Mouse (Mus musculus): ENCODE data around the gene Cpeb3. TPM values are rescaled to one million over a fixed set of nuclear protein-coding genes. Genes with fewer than 3 reads are reported as not detected.
A peak's percentile ranks its signal among the peaks of the same experiment; 100 is the strongest.

The Cpeb3 gene
- 13.3 and 14.7 TPM in 2 replicates for polyA plus RNA-seq (2014; fragmentation: Nextera tagmentation; extraction: Ambion mirVana)

GRCm38 (mm10) chr19:37208176-37208755 lies at the start of gene Cpeb3:
Gene Cpeb3, minus strand, starts transcription at chr19:37208601.
- Histone ChIP-seq H3K27ac (ENCODE audit: low read depth, low read length) (peak within 1 kb of the TSS; percentile 80), H3K4me1 (ENCODE audit: control insufficient read depth, insufficient read depth, low read length) (peaks cover 15% of the 10 kb centered on the region), H3K4me2 (ENCODE audit: low read depth, low read length) (peak within 1 kb of the TSS; percentile 91), H3K36me3 (ENCODE audit: control insufficient read depth, insufficient read depth, low read length) (peaks cover 5% of the 10 kb centered on the region), H3K9ac (replicated peaks; ENCODE audit: low read depth, low read length) (peak within 1 kb of the TSS; percentile 96), H3K9me3 (ENCODE audit: control insufficient read depth, low read length) (no peaks in the 10 kb centered on the region), H3K27me3 (ENCODE audit: control insufficient read depth, insufficient read depth, low read length) (no peaks in the 10 kb centered on the region), H3K4me3 (ENCODE audit: low read depth, low read length) (peak within 1 kb of the TSS; percentile 99)
- under 1% methylated on average over 15 of the region's 15 CpGs for WGBS
- ATAC-seq (ENCODE audit: low read depth): no peak

GRCm38 (mm10) chr19:37255321-37255720 lies 46.9 kb upstream of the Cpeb3 start:
- Histone ChIP-seq H3K9ac (replicated peaks; ENCODE audit: low read depth, low read length) (no peak overlapping the region), H3K27me3 (ENCODE audit: control insufficient read depth, insufficient read depth, low read length) (no peaks in the 10 kb centered on the region), H3K4me2 (ENCODE audit: low read depth, low read length) (no peak overlapping the region), H3K4me1 (ENCODE audit: control insufficient read depth, insufficient read depth, low read length) (no peaks in the 10 kb centered on the region), H3K36me3 (ENCODE audit: control insufficient read depth, insufficient read depth, low read length) (no peaks in the 10 kb centered on the region), H3K27ac (ENCODE audit: low read depth, low read length) (no peak overlapping the region), H3K4me3 (ENCODE audit: low read depth, low read length) (no peak overlapping the region), H3K9me3 (ENCODE audit: control insufficient read depth, low read length) (no peaks in the 10 kb centered on the region)
- WGBS: 93% methylated on average over 9 of the region's 9 CpGs
- ATAC-seq (ENCODE audit: low read depth): no peak

GRCm38 (mm10) chr19:37252104-37252503 lies 43.7 kb upstream of the Cpeb3 start:
- ATAC-seq (ENCODE audit: low read depth): no peak
- 68% methylated on average over 6 of the region's 6 CpGs for WGBS

GRCm38 (mm10) chr19:37248199-37248598 lies 39.8 kb upstream of the Cpeb3 start:
- no peak overlapping the region for H3K4me3 ChIP-seq (ENCODE audit: low read depth, low read length)
- no peaks in the 10 kb centered on the region for H3K4me1 ChIP-seq (ENCODE audit: control insufficient read depth, insufficient read depth, low read length)
- ATAC-seq (ENCODE audit: low read depth): no peak
- no peak overlapping the region for H3K4me2 ChIP-seq (ENCODE audit: low read depth, low read length)
- no peak overlapping the region for H3K9ac ChIP-seq (replicated peaks; ENCODE audit: low read depth, low read length)
- H3K27ac ChIP-seq (ENCODE audit: low read depth, low read length): no peak overlapping the region
- no peaks in the 10 kb centered on the region for H3K36me3 ChIP-seq (ENCODE audit: control insufficient read depth, insufficient read depth, low read length)
- no peaks in the 10 kb centered on the region for H3K27me3 ChIP-seq (ENCODE audit: control insufficient read depth, insufficient read depth, low read length)
- 89% methylated on average over 3 of the region's 3 CpGs for WGBS
- no peaks in the 10 kb centered on the region for H3K9me3 ChIP-seq (ENCODE audit: control insufficient read depth, low read length)

More at GRCm38 (mm10) chr19:37252104-37252503, 43.7 kb upstream of the Cpeb3 start:
- Histone ChIP-seq H3K4me3 (ENCODE audit: low read depth, low read length) (no peak overlapping the region), H3K27ac (ENCODE audit: low read depth, low read length) (no peak overlapping the region), H3K4me2 (ENCODE audit: low read depth, low read length) (no peak overlapping the region), H3K9me3 (ENCODE audit: control insufficient read depth, low read length) (no peaks in the 10 kb centered on the region), H3K4me1 (ENCODE audit: control insufficient read depth, insufficient read depth, low read length) (no peaks in the 10 kb centered on the region), H3K36me3 (ENCODE audit: control insufficient read depth, insufficient read depth, low read length) (no peaks in the 10 kb centered on the region), H3K9ac (replicated peaks; ENCODE audit: low read depth, low read length) (no peak overlapping the region), H3K27me3 (ENCODE audit: control insufficient read depth, insufficient read depth, low read length) (no peaks in the 10 kb centered on the region)

GRCm38 (mm10) chr19:37246859-37247258 lies 38.5 kb upstream of the Cpeb3 start:
- no peak overlapping the region for H3K27ac ChIP-seq (ENCODE audit: low read depth, low read length)
- H3K4me1 ChIP-seq (ENCODE audit: control insufficient read depth, insufficient read depth, low read length): no peaks in the 10 kb centered on the region
- ATAC-seq (ENCODE audit: low read depth): no peak
- 51% methylated on average over 3 of the region's 3 CpGs for WGBS
- no peak overlapping the region for H3K4me3 ChIP-seq (ENCODE audit: low read depth, low read length)
- no peaks in the 10 kb centered on the region for H3K27me3 ChIP-seq (ENCODE audit: control insufficient read depth, insufficient read depth, low read length)
- H3K9ac ChIP-seq (replicated peaks; ENCODE audit: low read depth, low read length): no peak overlapping the region
- no peaks in the 10 kb centered on the region for H3K9me3 ChIP-seq (ENCODE audit: control insufficient read depth, low read length)
- no peak overlapping the region for H3K4me2 ChIP-seq (ENCODE audit: low read depth, low read length)
- H3K36me3 ChIP-seq (ENCODE audit: control insufficient read depth, insufficient read depth, low read length): no peaks in the 10 kb centered on the region

GRCm38 (mm10) chr19:37242707-37243106 lies 34.3 kb upstream of the Cpeb3 start:
- no peaks in the 10 kb centered on the region for H3K9me3 ChIP-seq (ENCODE audit: control insufficient read depth, low read length)
- H3K27me3 ChIP-seq (ENCODE audit: control insufficient read depth, insufficient read depth, low read length): no peaks in the 10 kb centered on the region
- H3K36me3 ChIP-seq (ENCODE audit: control insufficient read depth, insufficient read depth, low read length): no peaks in the 10 kb centered on the region
- H3K4me2 ChIP-seq (ENCODE audit: low read depth, low read length): no peak overlapping the region
- 44% methylated on average over 2 of the region's 2 CpGs for WGBS
- no peak overlapping the region for H3K27ac ChIP-seq (ENCODE audit: low read depth, low read length)
- H3K4me3 ChIP-seq (ENCODE audit: low read depth, low read length): no peak overlapping the region
- H3K9ac ChIP-seq (replicated peaks; ENCODE audit: low read depth, low read length): no peak overlapping the region
- ATAC-seq (ENCODE audit: low read depth): no peak
- no peaks in the 10 kb centered on the region for H3K4me1 ChIP-seq (ENCODE audit: control insufficient read depth, insufficient read depth, low read length)

- H3K4me1 ChIP-seq (ENCODE audit: control insufficient read depth, insufficient read depth, low read length): no peaks in the 10 kb centered on the region
- H3K36me3 ChIP-seq (ENCODE audit: control insufficient read depth, insufficient read depth, low read length): no peaks in the 10 kb centered on the region
- no peak overlapping the region for H3K27ac ChIP-seq (ENCODE audit: low read depth, low read length)
- no peak overlapping the region for H3K4me3 ChIP-seq (ENCODE audit: low read depth, low read length)
- 76% methylated on average over 5 of the region's 5 CpGs for WGBS
- no peak overlapping the region for H3K4me2 ChIP-seq (ENCODE audit: low read depth, low read length)
- no peak overlapping the region for H3K9ac ChIP-seq (replicated peaks; ENCODE audit: low read depth, low read length)
- no peaks in the 10 kb centered on the region for H3K9me3 ChIP-seq (ENCODE audit: control insufficient read depth, low read length)
- ATAC-seq (ENCODE audit: low read depth): no peak
- no peaks in the 10 kb centered on the region for H3K27me3 ChIP-seq (ENCODE audit: control insufficient read depth, insufficient read depth, low read length)
These were observed 32.8 kb upstream of the Cpeb3 start for GRCm38 (mm10) chr19:37241201-37241600.

- H3K27me3 ChIP-seq (ENCODE audit: control insufficient read depth, insufficient read depth, low read length): peaks cover 4% of the 10 kb centered on the region; the same call in 1 of the 2 replicates
- no peaks in the 10 kb centered on the region for H3K36me3 ChIP-seq (ENCODE audit: control insufficient read depth, insufficient read depth, low read length)
- ATAC-seq (ENCODE audit: low read depth): no peak
- no peak overlapping the region for H3K27ac ChIP-seq (ENCODE audit: low read depth, low read length)
- H3K4me3 ChIP-seq (ENCODE audit: low read depth, low read length): no peak overlapping the region
- H3K4me1 ChIP-seq (ENCODE audit: control insufficient read depth, insufficient read depth, low read length): no peaks in the 10 kb centered on the region
- WGBS: 33% methylated on average over 4 of the region's 4 CpGs
- H3K4me2 ChIP-seq (ENCODE audit: low read depth, low read length): no peak overlapping the region
- no peaks in the 10 kb centered on the region for H3K9me3 ChIP-seq (ENCODE audit: control insufficient read depth, low read length)
- H3K9ac ChIP-seq (replicated peaks; ENCODE audit: low read depth, low read length): no peak overlapping the region
These were observed 30.7 kb upstream of the Cpeb3 start for GRCm38 (mm10) chr19:37239096-37239495.

GRCm38 (mm10) chr19:37238651-37239050 lies 30.2 kb upstream of the Cpeb3 start:
- Histone ChIP-seq H3K9ac (replicated peaks; ENCODE audit: low read depth, low read length) (no peak overlapping the region), H3K4me3 (ENCODE audit: low read depth, low read length) (no peak overlapping the region), H3K27ac (ENCODE audit: low read depth, low read length) (no peak overlapping the region), H3K9me3 (ENCODE audit: control insufficient read depth, low read length) (no peaks in the 10 kb centered on the region), H3K36me3 (ENCODE audit: control insufficient read depth, insufficient read depth, low read length) (no peaks in the 10 kb centered on the region), H3K4me1 (ENCODE audit: control insufficient read depth, insufficient read depth, low read length) (no peaks in the 10 kb centered on the region), H3K4me2 (ENCODE audit: low read depth, low read length) (no peak overlapping the region), H3K27me3 (ENCODE audit: control insufficient read depth, insufficient read depth, low read length) (peaks cover 5% of the 10 kb centered on the region; the same call in 1 of the 2 replicates)
- no peak for ATAC-seq (ENCODE audit: low read depth)
- 17% methylated on average over 7 of the region's 7 CpGs for WGBS
